Mouse (Mus musculus) forebrain, embryonic 11.5 days (tissue): Measurements from ENCODE around the gene Prdm5. TPM values are rescaled to one million over a fixed set of nuclear protein-coding genes. Genes with fewer than 3 reads are reported as not detected.
A peak's percentile ranks its signal among the peaks of the same experiment; 100 is the strongest.

ENCODE experiments used
- ATAC-seq: fragments of 200-750 bp; cut with Nextera tagmentation; replicated peaks from 2 replicates; pipeline ENCODE4 v1.8.0; 2017; ENCODE audit warnings: moderate TSS enrichment; ENCODE audit not compliant: low FRiP score
- DNase-seq: peaks from one replicate; pipeline ENCODE4 v3.0.0-alpha.2; 2017; ENCODE audit warnings: low spot score
- H3K27ac ChIP-seq: fragments of 300-500 bp; sonication (generic); 2 replicates; pipeline ENCODE4 v1.5.1; 2014; ENCODE audit warnings: low read depth, low read length
- H3K27me3 ChIP-seq: fragments of 300-500 bp; sonication (generic); 2 replicates; pipeline ENCODE4 v1.6.1; 2014; ENCODE audit warnings: mild to moderate bottlenecking, low read length, mixed read lengths; ENCODE audit not compliant: control insufficient read depth, insufficient read depth
- H3K36me3 ChIP-seq: fragments of 300-500 bp; sonication (generic); 2 replicates; pipeline ENCODE4 v1.6.1; 2014; ENCODE audit warnings: mild to moderate bottlenecking, low read length, moderate library complexity, mixed read lengths; ENCODE audit not compliant: control insufficient read depth, insufficient read depth
- H3K4me1 ChIP-seq: fragments of 300-500 bp; sonication (generic); replicated peaks from 2 replicates; pipeline ENCODE4 v1.6.1; 2014; ENCODE audit warnings: low read length, mixed read lengths; ENCODE audit not compliant: control insufficient read depth, insufficient read depth
- H3K4me2 ChIP-seq: fragments of 300-500 bp; sonication (generic); 2 replicates; pipeline ENCODE4 v1.6.1; 2014; ENCODE audit warnings: low read depth, mild to moderate bottlenecking, low read length, moderate library complexity, mixed read lengths; ENCODE audit not compliant: severe bottlenecking
- H3K4me3 ChIP-seq: fragments of 300-500 bp; sonication (generic); 2 replicates; pipeline ENCODE4 v1.5.1; 2014; ENCODE audit warnings: low read depth, low read length
- H3K9ac ChIP-seq: fragments of 300-500 bp; sonication (generic); 2 replicates; pipeline ENCODE4 v1.6.1; 2014; ENCODE audit warnings: low read length
- H3K9me3 ChIP-seq: fragments of 300-500 bp; sonication (generic); 2 replicates; pipeline ENCODE4 v1.6.1; 2016; ENCODE audit warnings: low read length, mixed read lengths; ENCODE audit not compliant: control insufficient read depth
- WGBS: fragments of 180-500 bp; shearing (Covaris S2); extraction: QIAGEN DNeasy Blood & Tissue Kit; methylation state at CpG from one replicate; pipeline ENCODE4 v1.1.7; 2014; 5-methylcytosine and 5-hydroxymethylcytosine counted together
- polyA plus RNA-seq: library from polyadenylated mRNA; unstranded; fragments of >200 nt; fragmentation: Nextera tagmentation; extraction: Ambion mirVana; gene quantifications from 2 replicates; pipeline ENCODE4 v1.2.1, GENCODE M21; 2014

Gene Prdm5
- polyA plus RNA-seq, 1 experiment from 2014 or later: 15.2 TPM

GRCm38 (mm10) chr6:65849687-65850086 is 70.9 kb downstream of the Prdm5 start:
- no peak overlapping the region for H3K4me2 ChIP-seq
- WGBS: 91% methylated on average over 3 of the region's 3 CpGs
- no peak overlapping the region for H3K4me3 ChIP-seq
- no peaks in the 10 kb centered on the region for H3K36me3 ChIP-seq
- no peak overlapping the region for H3K9ac ChIP-seq
- ATAC-seq: no peak
- no peak for DNase-seq
- H3K27me3 ChIP-seq: no peaks in the 10 kb centered on the region
- H3K4me1 ChIP-seq: no peaks in the 10 kb centered on the region
- no peak overlapping the region for H3K27ac ChIP-seq
- no peaks in the 10 kb centered on the region for H3K9me3 ChIP-seq

GRCm38 (mm10) chr6:65850221-65850620 is 71.4 kb downstream of the Prdm5 start:
- Histone ChIP-seq H3K9me3 (no peaks in the 10 kb centered on the region), H3K4me2 (no peak overlapping the region), H3K9ac (no peak overlapping the region), H3K27me3 (no peaks in the 10 kb centered on the region), H3K4me1 (peaks cover 2% of the 10 kb centered on the region; the same call in 1 of the 2 replicates), H3K36me3 (no peaks in the 10 kb centered on the region), H3K4me3 (no peak overlapping the region), H3K27ac (no peak overlapping the region)
- 86% methylated on average over 3 of the region's 3 CpGs for WGBS
- no peak for ATAC-seq
- DNase-seq: no peak

GRCm38 (mm10) chr6:65854020-65854419 is 75.2 kb downstream of the Prdm5 start:
- H3K36me3 ChIP-seq: no peaks in the 10 kb centered on the region
- H3K27ac ChIP-seq: no peak overlapping the region
- H3K4me3 ChIP-seq: no peak overlapping the region
- H3K4me2 ChIP-seq: no peak overlapping the region
- no peak for ATAC-seq
- no peak overlapping the region for H3K9ac ChIP-seq
- H3K9me3 ChIP-seq: no peaks in the 10 kb centered on the region
- DNase-seq: no peak
- 73% methylated on average over 3 of the region's 3 CpGs for WGBS
- H3K4me1 ChIP-seq: peaks cover 2% of the 10 kb centered on the region; the same call in 1 of the 2 replicates
- no peaks in the 10 kb centered on the region for H3K27me3 ChIP-seq

DNA sequence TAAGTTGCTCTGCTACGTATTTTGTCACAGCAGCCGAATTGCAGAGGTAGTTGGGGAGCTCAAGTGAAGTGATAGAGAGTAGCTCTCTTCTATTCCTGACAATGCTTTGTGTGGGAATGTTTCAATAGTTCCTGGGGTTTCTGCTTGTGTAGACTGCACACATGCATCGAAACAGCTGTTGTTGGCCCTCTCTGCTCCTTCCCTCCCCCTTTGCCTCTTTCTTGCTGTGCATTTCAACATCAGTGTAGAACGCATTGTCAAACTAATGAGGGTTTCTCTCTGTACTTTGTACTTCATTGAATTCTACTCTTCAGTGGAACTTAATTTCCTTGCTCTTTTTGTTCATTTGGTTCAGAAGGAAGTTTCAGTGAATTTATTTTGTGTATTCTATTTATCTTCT is 75.8 kb downstream of the Prdm5 start:
- no peaks in the 10 kb centered on the region for H3K36me3 ChIP-seq
- DNase-seq: no peak

GRCm38 (mm10) chr6:65860609-65861008 is 81.8 kb downstream of the Prdm5 start:
- ATAC-seq: no peak
- H3K9me3 ChIP-seq: no peaks in the 10 kb centered on the region
- no peak overlapping the region for H3K27ac ChIP-seq
- H3K36me3 ChIP-seq: no peaks in the 10 kb centered on the region
- H3K4me1 ChIP-seq: no peaks in the 10 kb centered on the region
- WGBS: 82% methylated on average over 5 of the region's 5 CpGs
- no peak for DNase-seq
- no peak overlapping the region for H3K4me3 ChIP-seq
- no peak overlapping the region for H3K9ac ChIP-seq
- no peaks in the 10 kb centered on the region for H3K27me3 ChIP-seq
- no peak overlapping the region for H3K4me2 ChIP-seq

More for the DNA sequence above, 75.8 kb downstream of the Prdm5 start:
- Histone ChIP-seq H3K9ac (no peak overlapping the region), H3K9me3 (no peaks in the 10 kb centered on the region), H3K4me3 (no peak overlapping the region), H3K27me3 (no peaks in the 10 kb centered on the region), H3K4me1 (peaks cover 2% of the 10 kb centered on the region; the same call in 1 of the 2 replicates), H3K4me2 (no peak overlapping the region), H3K27ac (no peak overlapping the region)
- 61% methylated on average over 4 of the region's 4 CpGs for WGBS
- 0 out of 2 replicates have a peak, but pooled peaks have one; percentile 36 for ATAC-seq

GRCm38 (mm10) chr6:65862836-65863235 is 84.0 kb downstream of the Prdm5 start:
- no peaks in the 10 kb centered on the region for H3K4me1 ChIP-seq

DNA sequence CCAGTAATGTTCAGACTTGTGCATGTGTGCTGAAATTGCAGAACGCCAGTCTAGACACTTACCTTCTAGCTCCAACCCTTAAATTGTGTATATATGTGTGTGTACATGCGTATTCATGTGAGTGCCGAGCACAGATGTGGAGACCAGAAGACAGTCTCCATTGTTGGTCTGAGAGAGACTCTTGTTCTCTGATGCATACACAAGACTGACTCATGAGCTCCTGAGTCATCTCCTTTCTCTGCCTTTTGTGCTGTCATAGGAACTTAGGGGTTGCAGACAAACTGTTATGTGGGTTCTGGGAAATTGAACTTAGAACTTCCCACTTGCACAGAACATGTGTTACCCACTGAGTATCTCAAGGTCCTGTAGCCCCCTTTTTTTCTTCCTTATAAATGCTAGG is 85.4 kb downstream of the Prdm5 start:
- H3K4me1 ChIP-seq: no peaks in the 10 kb centered on the region

More at GRCm38 (mm10) chr6:65862836-65863235, 84.0 kb downstream of the Prdm5 start:
- no peaks in the 10 kb centered on the region for H3K9me3 ChIP-seq
- no peaks in the 10 kb centered on the region for H3K27me3 ChIP-seq
- H3K27ac ChIP-seq: no peak overlapping the region
- H3K36me3 ChIP-seq: no peaks in the 10 kb centered on the region
- no peak overlapping the region for H3K9ac ChIP-seq
- WGBS: 98% methylated on average over 3 of the region's 3 CpGs
- no peak overlapping the region for H3K4me2 ChIP-seq
- H3K4me3 ChIP-seq: no peak overlapping the region
- no peak for ATAC-seq
- DNase-seq: no peak

DNA sequence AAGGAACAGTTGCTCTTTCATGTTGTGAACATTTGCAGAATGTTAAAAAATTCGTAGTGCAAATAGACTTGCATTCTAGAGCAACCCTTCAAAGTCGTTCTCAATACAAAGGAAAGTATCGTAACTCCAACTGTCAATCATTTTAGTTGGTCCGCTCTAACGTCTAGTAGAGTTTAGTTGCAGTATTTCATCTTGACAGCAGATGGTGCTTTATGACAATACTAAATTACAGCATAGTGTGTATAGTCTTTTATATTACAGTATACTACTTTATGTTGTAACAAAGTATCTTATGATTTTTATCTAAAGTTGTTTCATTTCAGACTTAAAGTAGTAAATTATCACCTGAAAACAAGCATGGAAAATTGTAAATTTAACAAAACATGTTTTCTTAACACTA is 86.1 kb downstream of the Prdm5 start:
- Histone ChIP-seq H3K27me3 (no peaks in the 10 kb centered on the region), H3K4me3 (no peak overlapping the region), H3K4me2 (no peak overlapping the region), H3K9me3 (no peaks in the 10 kb centered on the region), H3K36me3 (no peaks in the 10 kb centered on the region), H3K9ac (no peak overlapping the region), H3K27ac (no peak overlapping the region), H3K4me1 (no peaks in the 10 kb centered on the region)
- 89% methylated on average over 5 of the region's 5 CpGs for WGBS
- ATAC-seq (no peak), DNase-seq (no peak)

More for the DNA sequence above, 85.4 kb downstream of the Prdm5 start:
- DNase-seq: no peak
- H3K27me3 ChIP-seq: no peaks in the 10 kb centered on the region
- 92% methylated on average over 3 of the region's 3 CpGs for WGBS
- no peak overlapping the region for H3K4me2 ChIP-seq
- H3K27ac ChIP-seq: no peak overlapping the region
- H3K9me3 ChIP-seq: no peaks in the 10 kb centered on the region
- ATAC-seq: no peak
- no peaks in the 10 kb centered on the region for H3K36me3 ChIP-seq
- H3K4me3 ChIP-seq: no peak overlapping the region
- H3K9ac ChIP-seq: no peak overlapping the region

DNA sequence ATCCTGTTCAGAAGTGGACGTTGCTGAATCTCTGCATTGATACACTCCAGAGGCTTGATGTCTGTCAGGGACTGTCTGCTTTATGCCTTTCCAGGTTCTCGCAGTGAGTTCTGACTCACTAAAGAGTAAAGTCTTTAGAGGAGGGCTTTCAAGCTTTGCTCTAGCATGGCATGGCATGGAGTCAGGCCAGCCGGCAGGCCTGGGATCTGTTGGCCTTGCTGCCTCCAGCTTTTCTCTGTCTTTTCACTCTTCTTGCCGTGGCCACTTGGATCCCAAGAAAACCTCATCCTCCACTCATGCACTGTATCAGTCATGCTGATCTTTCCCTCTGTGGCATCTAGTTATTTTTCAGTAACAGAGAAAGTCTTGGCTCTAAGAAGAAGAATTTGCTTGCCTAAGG is 87.1 kb downstream of the Prdm5 start:
- ATAC-seq: no peak

More for the DNA sequence above, 87.1 kb downstream of the Prdm5 start:
- Histone ChIP-seq H3K9me3 (no peaks in the 10 kb centered on the region), H3K4me1 (no peaks in the 10 kb centered on the region), H3K4me2 (no peak overlapping the region), H3K9ac (no peak overlapping the region), H3K27me3 (no peaks in the 10 kb centered on the region), H3K36me3 (no peaks in the 10 kb centered on the region), H3K4me3 (no peak overlapping the region), H3K27ac (no peak overlapping the region)
- no peak for DNase-seq
- WGBS: 94% methylated on average over 4 of the region's 4 CpGs
